Mouse (Mus musculus) cerebellum, postnatal 10 days (tissue): ENCODE results near the gene Katnal1.

Experiments used
- DNase-seq, 2 experiments: peaks; one replicate each; pipeline ENCODE4 v3.0.0; 2021; ENCODE audit warnings: mixed read lengths in 2 of 2

Gene Katnal1

GRCm38 (mm10) chr5:148923408-148923807 is 5.7 kb downstream of the Katnal1 start:
- no peak for DNase-seq

DNA sequence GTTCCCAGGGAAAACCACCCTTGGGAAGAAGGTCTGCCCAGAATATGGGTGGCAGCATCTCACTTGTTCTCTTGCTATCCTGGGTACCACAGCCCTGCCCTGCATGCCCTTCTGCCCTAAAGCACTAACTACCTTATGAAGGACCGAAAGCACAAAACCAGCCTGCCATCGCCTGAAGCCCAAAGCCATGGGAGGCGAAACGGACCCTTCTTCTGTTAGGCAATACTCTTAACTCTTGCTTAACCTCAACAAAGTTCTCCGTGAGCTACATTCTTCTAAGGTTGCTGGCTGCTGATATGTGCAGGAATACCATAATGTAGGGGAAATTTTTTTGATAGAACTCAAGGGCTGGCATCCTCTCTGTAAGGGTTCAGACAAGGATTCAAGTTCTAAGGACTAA is 6.3 kb downstream of the Katnal1 start:
- DNase-seq: no peak

DNA sequence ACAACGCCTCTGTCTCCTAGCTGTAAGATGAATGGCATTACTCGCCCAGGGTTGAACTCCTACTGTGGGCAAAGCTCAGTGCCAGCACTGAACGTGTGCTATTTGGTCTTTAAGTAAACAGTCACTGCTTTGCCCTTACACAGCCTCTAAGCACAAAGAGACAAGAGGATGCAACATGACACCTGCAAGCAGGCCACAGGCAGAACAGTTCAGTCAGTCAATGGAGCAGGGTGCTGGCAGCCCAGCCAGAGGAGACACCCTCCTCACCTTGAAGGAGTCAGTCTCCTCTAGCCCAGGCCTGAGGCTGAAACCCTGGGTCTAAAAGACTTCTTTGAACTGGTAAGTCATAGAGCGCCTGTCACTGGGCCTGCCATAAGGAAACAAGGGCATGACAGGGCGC is 11.1 kb downstream of the Katnal1 start:
- DNase-seq: no peak

- DNase-seq: no peak
Measured at GRCm38 (mm10) chr5:148916775-148917174, 12.3 kb downstream of the Katnal1 start.

DNA sequence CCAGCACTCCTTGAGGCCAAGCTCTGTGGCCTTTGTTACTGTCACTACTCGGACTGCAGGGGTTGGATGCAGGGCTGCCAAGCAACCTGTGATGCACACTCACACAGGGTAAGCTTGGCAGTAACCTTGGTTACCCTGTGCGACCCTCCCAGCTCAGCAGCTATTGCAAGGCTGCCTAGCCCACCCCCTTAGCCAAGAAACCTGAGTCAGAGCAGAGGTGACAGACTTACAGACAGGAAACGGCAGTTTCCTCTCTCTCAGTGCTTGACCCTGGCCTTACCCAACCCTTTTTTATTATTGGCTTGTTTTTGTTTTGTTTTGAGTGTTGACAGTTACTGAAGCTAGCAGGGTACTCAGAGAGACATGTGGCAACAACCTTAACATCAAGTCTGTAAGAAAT is 16.9 kb downstream of the Katnal1 start:
- DNase-seq: peak in 1 of 2 experiments; percentile 39

DNA sequence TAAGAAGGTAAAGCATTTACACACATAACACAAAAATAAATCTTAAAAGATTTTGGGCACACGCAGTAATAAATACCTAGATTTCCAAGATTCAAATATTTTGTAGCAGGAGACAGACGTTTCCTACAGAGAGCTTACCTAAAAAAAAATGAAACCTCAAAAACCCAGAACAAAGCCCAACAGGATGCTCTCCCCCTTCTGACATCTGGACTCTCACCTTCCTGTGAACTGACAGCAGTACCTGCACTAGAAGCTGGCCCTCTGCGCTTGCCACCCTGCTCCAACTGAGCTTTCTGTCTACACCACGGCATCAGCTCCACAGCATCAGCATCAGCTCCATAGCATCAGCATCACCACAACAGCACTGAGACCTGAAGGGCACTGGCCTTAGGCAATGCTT is 19.1 kb downstream of the Katnal1 start:
- DNase-seq: no peak

DNA sequence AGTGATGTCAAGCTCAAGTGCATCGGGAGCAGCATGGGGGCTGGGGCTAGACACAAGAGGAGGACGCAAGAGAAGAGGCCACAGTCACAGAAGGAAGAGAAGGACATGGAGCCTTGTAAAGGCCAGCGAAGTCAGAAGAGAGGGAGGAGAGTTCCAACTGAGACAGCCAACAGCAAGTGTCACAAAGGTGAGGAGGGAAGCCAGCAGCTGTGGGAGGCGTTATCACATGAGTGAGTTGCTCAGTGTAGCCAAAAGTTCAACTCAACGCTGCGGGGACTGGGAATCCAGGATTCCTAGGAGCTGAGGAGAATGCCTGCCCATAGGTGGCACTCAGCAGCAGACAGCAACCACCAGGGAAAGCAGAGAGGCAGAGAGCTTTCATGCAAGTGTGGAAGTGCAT is 19.7 kb downstream of the Katnal1 start:
- DNase-seq: peak; percentile 25 to 29

- peak; percentile 48 to 59 for DNase-seq
Measured at GRCm38 (mm10) chr5:148909057-148909395, 20.1 kb downstream of the Katnal1 start.

GRCm38 (mm10) chr5:148908191-148909056 is 20.7 kb downstream of the Katnal1 start:
- peak in 1 of 2 experiments; percentile 34 for DNase-seq

DNA sequence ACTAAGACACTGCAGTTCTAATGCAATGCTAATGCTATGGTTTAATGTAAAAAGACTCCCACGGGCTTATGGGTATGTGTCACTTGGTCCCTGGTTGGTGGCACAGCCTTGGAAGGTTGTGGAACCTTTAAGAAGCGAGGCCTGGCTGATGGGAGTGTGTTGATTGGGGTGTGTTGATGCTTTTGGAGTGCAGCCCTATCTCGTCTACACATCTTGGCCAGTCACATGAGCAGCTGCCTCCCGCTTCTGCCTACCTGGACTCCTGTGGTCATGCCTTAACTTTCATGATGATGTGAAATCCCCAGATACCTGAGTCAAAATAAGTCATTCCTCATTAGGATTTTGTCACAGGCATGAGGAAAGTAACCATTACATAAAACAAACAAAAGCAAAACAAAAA is 22.8 kb downstream of the Katnal1 start:
- DNase-seq: no peak

GRCm38 (mm10) chr5:148904846-148905245 is 24.3 kb downstream of the Katnal1 start:
- peak; percentile 44 to 48 for DNase-seq

- peak; percentile 33 to 38 for DNase-seq
Measured at GRCm38 (mm10) chr5:148899361-148899760, 29.8 kb downstream of the Katnal1 start.

DNA sequence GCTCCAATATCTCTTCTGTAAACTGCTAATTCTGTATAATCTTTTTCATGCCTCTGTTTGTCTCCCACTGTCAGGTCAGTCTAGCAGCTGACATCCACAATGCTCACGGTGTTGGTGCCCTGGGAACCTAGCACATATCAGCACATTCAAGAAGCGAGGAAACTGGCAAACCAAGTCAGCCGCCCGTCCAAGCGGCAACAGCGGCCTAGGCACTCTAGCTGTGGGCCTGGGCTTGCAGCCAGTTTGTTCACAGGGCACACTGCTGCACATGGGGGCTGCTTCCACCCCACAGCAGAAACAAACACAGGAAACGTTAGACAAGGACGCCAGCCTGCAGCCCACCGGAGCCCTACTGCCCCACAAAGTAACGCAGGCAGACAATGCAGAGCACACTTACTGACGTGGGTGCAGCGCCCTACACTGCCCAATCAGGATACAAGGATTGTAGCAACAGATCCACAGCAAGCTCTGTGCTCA is 31.1 kb downstream of the Katnal1 start:
- peak; percentile 42 to 67 for DNase-seq

GRCm38 (mm10) chr5:148897069-148897702 is 31.9 kb downstream of the Katnal1 start:
- peak in 1 of 2 experiments; percentile 20 for DNase-seq

GRCm38 (mm10) chr5:148896515-148896914 is 32.6 kb downstream of the Katnal1 start:
- DNase-seq: no peak

DNA sequence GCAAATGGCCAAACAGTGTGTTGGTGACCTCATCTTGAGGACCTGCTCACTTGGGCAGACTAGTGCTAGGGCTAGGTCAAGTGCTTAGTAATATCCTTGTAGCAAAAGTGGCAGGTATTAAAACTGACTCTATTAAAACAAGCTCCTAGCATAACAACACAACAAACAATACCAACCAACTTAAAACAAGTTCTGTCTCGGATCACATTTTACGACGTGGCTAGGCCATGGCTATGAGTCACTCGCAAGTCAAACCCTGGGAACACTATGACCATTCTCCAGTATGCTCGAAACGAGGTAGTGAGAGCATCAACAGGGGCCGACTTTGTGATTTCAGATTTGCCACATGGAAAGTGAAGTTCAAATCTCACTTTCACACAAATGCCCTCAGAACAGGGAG is 33.3 kb downstream of the Katnal1 start:
- no peak for DNase-seq

- DNase-seq: no peak
Measured at GRCm38 (mm10) chr5:148895034-148895433, 34.1 kb downstream of the Katnal1 start.

- no peak for DNase-seq
Measured at GRCm38 (mm10) chr5:148890237-148890636, 38.9 kb downstream of the Katnal1 start.

GRCm38 (mm10) chr5:148888032-148888431 is 41.1 kb downstream of the Katnal1 start:
- DNase-seq: no peak

DNA sequence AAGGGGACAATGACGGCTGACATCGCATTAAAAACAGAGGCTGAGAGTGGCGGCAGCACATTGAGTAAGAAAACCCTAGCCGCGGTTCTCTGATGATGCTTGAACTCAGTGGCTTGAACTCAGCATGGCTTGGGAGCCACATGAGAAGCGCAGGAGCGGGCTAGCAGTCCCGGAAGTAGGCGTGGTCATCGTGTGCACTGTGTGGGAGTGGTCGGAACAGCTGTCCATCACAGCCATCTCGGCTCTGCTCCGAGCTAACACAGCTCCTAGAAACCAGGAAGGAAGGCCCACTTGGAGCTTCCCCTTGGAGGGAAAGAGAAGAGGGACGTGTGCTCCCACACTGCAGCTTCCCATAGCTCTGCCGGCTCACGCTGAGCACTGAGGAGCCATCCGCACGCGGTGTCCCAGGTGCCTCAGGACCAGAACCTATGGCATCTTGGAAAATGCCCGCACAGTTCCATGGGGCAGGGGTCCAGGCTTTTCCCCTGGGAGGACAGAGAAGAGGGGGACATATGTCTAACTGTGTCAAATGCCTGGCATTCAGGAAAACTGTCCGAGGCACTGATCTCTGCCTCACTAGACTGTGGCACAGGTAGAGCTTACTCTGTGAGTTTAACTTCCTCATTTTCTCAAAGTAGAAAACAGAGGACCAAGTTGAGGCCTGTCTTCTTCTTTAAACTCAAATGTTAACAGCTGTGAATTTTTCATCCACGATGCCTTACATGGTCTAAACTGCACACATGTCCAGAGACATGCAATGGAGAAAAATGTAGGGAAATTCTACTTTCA is 43.1 kb downstream of the Katnal1 start:
- no peak for DNase-seq

DNA sequence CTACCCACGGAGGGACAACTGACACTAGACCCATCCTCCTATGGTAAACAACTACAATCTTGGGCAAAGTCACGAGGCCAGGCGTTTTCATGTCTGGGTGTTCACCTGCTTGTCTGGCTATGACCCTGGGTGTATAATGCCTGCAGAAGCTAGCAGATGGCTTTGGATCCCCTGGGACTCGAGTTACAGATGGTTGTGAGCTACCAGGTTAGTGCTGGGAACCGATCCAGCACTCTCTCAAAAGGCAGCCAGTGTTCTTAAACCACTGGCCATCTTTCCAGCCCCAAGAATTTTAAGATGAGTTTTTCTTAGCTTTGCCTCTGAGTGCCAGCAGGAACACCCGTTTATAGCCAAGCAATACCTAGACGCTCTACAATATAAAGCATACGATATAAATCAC is 45.4 kb downstream of the Katnal1 start:
- DNase-seq: peak; percentile 42 to 61

DNA sequence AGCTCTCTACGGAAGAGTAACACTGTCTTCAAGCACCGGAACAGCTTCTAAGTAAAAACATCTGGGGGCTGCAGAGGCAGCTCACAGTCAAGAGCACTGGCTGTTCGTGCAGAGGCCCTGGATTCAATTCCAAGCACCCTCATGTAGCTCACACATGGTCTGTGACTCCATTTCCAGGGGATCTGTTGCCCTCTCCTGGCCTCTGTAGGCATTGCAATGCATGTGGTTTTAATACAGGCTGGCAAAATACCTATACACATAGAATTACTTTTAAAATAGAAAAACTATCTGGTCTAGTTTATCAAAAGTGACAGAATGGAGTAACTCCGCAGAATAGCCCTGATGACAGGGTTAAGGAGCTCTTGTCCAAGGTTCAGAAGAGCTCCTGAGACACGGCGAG is 49.9 kb downstream of the Katnal1 start:
- peak; percentile 23 to 30 for DNase-seq

DNA sequence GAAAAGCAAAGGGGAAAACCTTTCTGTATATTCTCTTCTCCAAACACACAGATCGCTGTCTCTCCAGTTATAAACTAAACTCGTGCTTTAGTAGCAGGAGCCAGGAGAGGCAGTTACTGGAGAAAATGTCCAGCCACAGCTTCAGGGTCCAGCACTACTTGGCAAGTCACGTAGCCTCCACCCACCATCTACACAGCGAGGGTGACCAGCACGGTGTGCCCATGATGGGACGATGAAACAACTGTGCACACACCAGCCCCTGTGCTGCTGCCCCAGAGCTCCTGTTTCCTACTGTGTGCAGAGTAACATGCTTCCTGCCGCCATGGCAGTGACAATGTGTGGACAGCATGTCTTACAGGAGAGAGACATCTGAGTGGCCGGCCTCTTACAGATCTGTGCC is 56.0 kb downstream of the Katnal1 start:
- DNase-seq: no peak
